Mouse (Mus musculus) hindbrain, embryonic 11.5 days (tissue): ENCODE data around the gene Cdk14. TPM values are rescaled to one million over a fixed set of nuclear protein-coding genes. Genes with fewer than 3 reads are reported as not detected.

Experiments used
- ATAC-seq: fragments of 200-750 bp; cut with Nextera tagmentation; 2 replicates; pipeline ENCODE4 v1.8.0; 2017; ENCODE audit warnings: mild to moderate bottlenecking, moderate TSS enrichment, moderate library complexity; ENCODE audit not compliant: low FRiP score
- DNase-seq: peaks from one replicate; pipeline ENCODE4 v3.0.0-alpha.2; 2015; ENCODE audit warnings: low spot score
- H3K27ac ChIP-seq: fragments of 300-500 bp; sonication (generic); 2 replicates; pipeline ENCODE4 v1.5.1; 2014; ENCODE audit warnings: mild to moderate bottlenecking, low read depth, low read length
- H3K27me3 ChIP-seq: fragments of 300-500 bp; sonication (generic); 2 replicates; pipeline ENCODE4 v1.6.1; 2014; ENCODE audit warnings: mild to moderate bottlenecking, low read length, moderate library complexity, mixed read lengths; ENCODE audit not compliant: control insufficient read depth, insufficient read depth
- H3K36me3 ChIP-seq: fragments of 300-500 bp; sonication (generic); 2 replicates; pipeline ENCODE4 v1.6.1; 2014; ENCODE audit warnings: mild to moderate bottlenecking, low read length, moderate library complexity, mixed read lengths; ENCODE audit not compliant: control insufficient read depth, insufficient read depth
- H3K4me1 ChIP-seq: fragments of 300-500 bp; sonication (generic); replicated peaks from 2 replicates; pipeline ENCODE4 v1.6.1; 2014; ENCODE audit warnings: low read length, mixed read lengths; ENCODE audit not compliant: control insufficient read depth, insufficient read depth
- H3K4me2 ChIP-seq: fragments of 300-500 bp; sonication (generic); replicated peaks from 2 replicates; pipeline ENCODE4 v1.6.1; 2014; ENCODE audit warnings: mild to moderate bottlenecking, low read depth, low read length
- H3K4me3 ChIP-seq: fragments of 300-500 bp; sonication (generic); 2 replicates; pipeline ENCODE4 v1.5.1; 2014; ENCODE audit warnings: low read depth, low read length
- H3K9ac ChIP-seq: fragments of 300-500 bp; sonication (generic); 2 replicates; pipeline ENCODE4 v1.6.1; 2014; ENCODE audit warnings: low read depth, low read length
- H3K9me3 ChIP-seq: fragments of 300-500 bp; sonication (generic); 2 replicates; pipeline ENCODE4 v1.6.1; 2016; ENCODE audit warnings: low read length; ENCODE audit not compliant: control insufficient read depth
- WGBS: fragments of 180-500 bp; shearing (Covaris S2); extraction: QIAGEN DNeasy Blood & Tissue Kit; methylation state at CpG from one replicate; pipeline ENCODE4 v1.1.7; 2014; 5-methylcytosine and 5-hydroxymethylcytosine counted together
- polyA plus RNA-seq: library from polyadenylated mRNA; unstranded; fragments of >200 nt; fragmentation: Nextera tagmentation; extraction: Ambion mirVana; gene quantifications from 2 replicates; pipeline ENCODE4 v1.2.1, GENCODE M21; 2014

Gene Cdk14
- polyA plus RNA-seq, 1 experiment from 2014 or later, result 35.7 TPM

- Histone ChIP-seq H3K9me3 (no peaks in the 10 kb centered on the region), H3K4me3 (no peak overlapping the region), H3K4me2 (no peak overlapping the region), H3K36me3 (no peaks in the 10 kb centered on the region), H3K27me3 (no peaks in the 10 kb centered on the region), H3K9ac (no peak overlapping the region), H3K27ac (no peak overlapping the region), H3K4me1 (no peaks in the 10 kb centered on the region; the same call in 1 of the 2 replicates)
- DNase-seq, result peak; percentile 20
- no peak for ATAC-seq
- 30% methylated on average over 9 of the region's 9 CpGs for WGBS
Measured at GRCm38 (mm10) chr5:4773090-4773772, 646.9 kb downstream of the Cdk14 start.

GRCm38 (mm10) chr5:4770609-4771008 lies 649.5 kb downstream of the Cdk14 start:
- H3K36me3 ChIP-seq, result no peaks in the 10 kb centered on the region
- no peak overlapping the region for H3K4me2 ChIP-seq
- no peaks in the 10 kb centered on the region for H3K9me3 ChIP-seq
- no peaks in the 10 kb centered on the region for H3K27me3 ChIP-seq
- WGBS, result 75% methylated on average over 1 of the region's 1 CpGs
- no peaks in the 10 kb centered on the region; the same call in 1 of the 2 replicates for H3K4me1 ChIP-seq
- ATAC-seq (no peak), DNase-seq (no peak)
- H3K9ac ChIP-seq, result no peak overlapping the region
- H3K4me3 ChIP-seq, result no peak overlapping the region
- no peak overlapping the region for H3K27ac ChIP-seq

- ATAC-seq (no peak), DNase-seq (no peak)
- H3K4me3 ChIP-seq, result no peak overlapping the region
- no peaks in the 10 kb centered on the region for H3K9me3 ChIP-seq
- H3K4me1 ChIP-seq, result no peaks in the 10 kb centered on the region
- no peak overlapping the region for H3K27ac ChIP-seq
- H3K9ac ChIP-seq, result no peak overlapping the region
- no peaks in the 10 kb centered on the region for H3K36me3 ChIP-seq
- WGBS, result 79% methylated on average over 2 of the region's 2 CpGs
- H3K4me2 ChIP-seq, result no peak overlapping the region
- no peaks in the 10 kb centered on the region for H3K27me3 ChIP-seq
Measured at GRCm38 (mm10) chr5:4767896-4768295, 652.2 kb downstream of the Cdk14 start.

- H3K4me3 ChIP-seq, result no peak overlapping the region
- H3K4me1 ChIP-seq, result no peaks in the 10 kb centered on the region
- no peak for ATAC-seq
- no peaks in the 10 kb centered on the region for H3K9me3 ChIP-seq
- H3K27ac ChIP-seq, result no peak overlapping the region
- no peak for DNase-seq
- H3K9ac ChIP-seq, result no peak overlapping the region
- H3K27me3 ChIP-seq, result no peaks in the 10 kb centered on the region
- H3K4me2 ChIP-seq, result no peak overlapping the region
- no peaks in the 10 kb centered on the region for H3K36me3 ChIP-seq
- 82% methylated on average over 5 of the region's 5 CpGs for whole genome bisulfite sequencing
Measured at GRCm38 (mm10) chr5:4766719-4767118, 653.4 kb downstream of the Cdk14 start.

GRCm38 (mm10) chr5:4761891-4762290 lies 658.2 kb downstream of the Cdk14 start:
- ATAC-seq (no peak), DNase-seq (no peak)
- no peak overlapping the region for H3K4me2 ChIP-seq
- no peaks in the 10 kb centered on the region for H3K9me3 ChIP-seq
- H3K9ac ChIP-seq, result no peak overlapping the region
- H3K27ac ChIP-seq, result no peak overlapping the region
- peaks cover 3% of the 10 kb centered on the region; the same call in 1 of the 2 replicates for H3K27me3 ChIP-seq
- H3K4me3 ChIP-seq, result no peak overlapping the region
- H3K4me1 ChIP-seq, result no peaks in the 10 kb centered on the region
- H3K36me3 ChIP-seq, result no peaks in the 10 kb centered on the region

GRCm38 (mm10) chr5:4758331-4759080 lies 661.6 kb downstream of the Cdk14 start:
- H3K4me2 ChIP-seq, result peak overlapping the region; percentile 99
- peaks cover 8% of the 10 kb centered on the region; the same call in 1 of the 2 replicates for H3K27me3 ChIP-seq
- H3K9me3 ChIP-seq, result no peaks in the 10 kb centered on the region
- peak overlapping the region; percentile 66 for H3K9ac ChIP-seq
- ATAC-seq (peak; percentile 23), DNase-seq (peak; percentile 61)
- H3K4me3 ChIP-seq, result peak overlapping the region; percentile 78
- no peaks in the 10 kb centered on the region for H3K36me3 ChIP-seq
- under 1% methylated on average over 23 of the region's 23 CpGs for WGBS
- no peaks in the 10 kb centered on the region for H3K4me1 ChIP-seq
- peak overlapping the region; percentile 91 for H3K27ac ChIP-seq

- Histone ChIP-seq H3K27ac (peak within 1 kb of the TSS; percentile 91), H3K4me2 (peak within 1 kb of the TSS; percentile 99), H3K4me1 (no peaks in the 10 kb centered on the region), H3K9me3 (no peaks in the 10 kb centered on the region), H3K36me3 (no peaks in the 10 kb centered on the region), H3K4me3 (peak within 1 kb of the TSS; percentile 78), H3K9ac (peak within 1 kb of the TSS; percentile 80), H3K27me3 (peaks cover 8% of the 10 kb centered on the region; the same call in 1 of the 2 replicates)
- 0% methylated on average over 29 of the region's 33 CpGs for WGBS
- DNase-seq, result peak; percentile 95
- ATAC-seq, result peak; percentile 95
Measured at GRCm38 (mm10) chr5:4757902-4758301, 662.2 kb downstream of the Cdk14 start, which contains the start of gene Fzd1. TSS of gene Fzd1 (minus strand) at chr5:4758035.

GRCm38 (mm10) chr5:4756871-4757711 lies 663.0 kb downstream of the Cdk14 start:
- Histone ChIP-seq H3K27ac (peak overlapping the region; percentile 91), H3K27me3 (peaks cover 8% of the 10 kb centered on the region; the same call in 1 of the 2 replicates), H3K9me3 (no peaks in the 10 kb centered on the region), H3K4me3 (peak overlapping the region; percentile 78), H3K36me3 (no peaks in the 10 kb centered on the region), H3K4me1 (no peaks in the 10 kb centered on the region), H3K4me2 (peak overlapping the region; percentile 99), H3K9ac (peak overlapping the region; percentile 80)
- under 1% methylated on average over 61 of the region's 80 CpGs for WGBS
- peak; percentile 78 for DNase-seq
- peak; percentile 69 for ATAC-seq
